10 mouse cellular contexts compared by ENCODE assay signal in the genomic region with DNA sequence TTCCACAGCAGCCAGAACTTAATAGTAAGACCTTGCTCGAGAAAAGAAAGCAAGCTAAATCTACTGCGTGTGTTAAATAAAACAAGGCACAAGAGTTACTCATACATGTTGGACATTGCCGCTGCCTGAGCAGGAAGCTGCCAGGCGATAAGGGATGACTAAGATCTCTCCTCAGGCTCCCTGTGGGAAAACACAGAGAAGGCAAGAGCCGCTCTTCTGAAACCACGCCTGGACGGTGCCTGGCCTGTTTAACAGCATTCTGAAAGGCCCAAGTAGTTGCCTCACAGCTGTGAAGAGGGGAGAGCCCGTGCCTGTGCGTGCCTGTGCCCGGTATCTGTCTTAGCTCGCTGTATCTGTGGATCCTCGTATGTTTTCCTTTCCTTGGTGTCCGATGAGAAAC. TPM values are rescaled to one million over a fixed set of nuclear protein-coding genes. Genes with fewer than 3 reads are reported as not detected.
DNase-seq lines count a peak whose midpoint lies in the region; ATAC-seq and TF ChIP-seq lines count a peak whose summit lies in the region.
"Had no signal": no experiment of that assay in that cellular context is flagged by ENCODE, and none has a peak within 500 bp of the region (broad histone marks: within the 10 kb centered on the region; RNA-seq: fewer than 3 reads in every experiment).

No protein-coding gene starts in this region.

- no peak overlapping the region for H3K4me3 ChIP-seq in heart, embryonic 13.5 days
- no peak overlapping the region for H3K4me3 ChIP-seq in layer of hippocampus, adult 2 months
- H3K4me3 ChIP-seq: midbrain, embryonic 12.5 days had no signal

- 28% methylated on average over 13 of the region's 13 CpGs for WGBS in heart, embryonic 13.5 days

- peak; percentile 20 for DNase-seq in gastrocnemius, postnatal 25 days
- DNase-seq in gastrocnemius, postnatal 10 days = no peak
- peak; percentile 74 for DNase-seq in adrenal gland, adult 2 months
- DNase-seq in lung, postnatal 25 days (ENCODE audit: low spot score) = peak; percentile 85
- DNase-seq in thymus, postnatal 25 days = no peak
- no peak for DNase-seq in frontal cortex, postnatal 25 days (ENCODE audit: low spot score in 2 of 2)
- DNase-seq in layer of hippocampus, adult 2 months (ENCODE audit: low spot score in 2 of 2) = no peak
- DNase-seq: cerebellum, adult 9-10 months had no signal

- no peaks in the 10 kb centered on the region for H3K27me3 ChIP-seq in heart, embryonic 13.5 days (replicated peaks)
- H3K27me3 ChIP-seq: midbrain, embryonic 12.5 days had no signal

- TF ChIP-seq CTCF in layer of hippocampus, adult 2 months (conservative IDR thresholded peaks at IDR 0.05) = no peak

- peak overlapping the region; percentile 61 for H3K9ac ChIP-seq in heart, embryonic 13.5 days
- H3K9ac ChIP-seq: midbrain, embryonic 12.5 days had no signal

- ATAC-seq in heart, embryonic 13.5 days (ENCODE audit: extremely low read depth, insufficient number of reproducible peaks, low FRiP score, low TSS enrichment) = peak; percentile 42; the same call in 1 of the 2 replicates

- H3K27ac ChIP-seq in heart, embryonic 13.5 days (replicated peaks) = peak overlapping the region; percentile 71
- H3K27ac ChIP-seq in layer of hippocampus, adult 2 months = no peak overlapping the region
- H3K27ac ChIP-seq: midbrain, embryonic 12.5 days had no signal

- H3K9me3 ChIP-seq in heart, embryonic 13.5 days = no peaks in the 10 kb centered on the region
- H3K9me3 ChIP-seq: midbrain, embryonic 12.5 days had no signal

- no peaks in the 10 kb centered on the region for H3K36me3 ChIP-seq in heart, embryonic 13.5 days
- H3K36me3 ChIP-seq: midbrain, embryonic 12.5 days had no signal

- H3K4me1 ChIP-seq in heart, embryonic 13.5 days = peaks cover 49% of the 10 kb centered on the region
- H3K4me1 ChIP-seq: midbrain, embryonic 12.5 days had no signal

- peak overlapping the region; percentile 40 for H3K4me2 ChIP-seq in heart, embryonic 13.5 days
- H3K4me2 ChIP-seq: midbrain, embryonic 12.5 days had no signal

RNA-seq across cellular contexts. Expression of a gene that starts 17.2 kb away (rescaled TPM):
- total RNA-seq in gastrocnemius, postnatal 25 days (2021) = 10 to 100 TPM; 36.9 to 43.7 TPM
- total RNA-seq in gastrocnemius, postnatal 10 days (2021) = 10 to 100 TPM; 61.5 to 66.8 TPM
- 100 to 1,000 TPM; 171 to 203 TPM for total RNA-seq in adrenal gland, adult 2 months (2021)
- polyA plus RNA-seq in adrenal gland, adult 2 months (2012; rRNA removed) = 90.2 and 106 TPM in 2 replicates
- polyA plus RNA-seq in heart, embryonic 13.5 days (2015; fragmentation: Nextera tagmentation; extraction: Ambion mirVana) = 130 and 141 TPM in 2 replicates
- total RNA-seq in layer of hippocampus, adult 2 months (2021) = 10 to 100 TPM; 72.4 to 88.6 TPM

Comparison
In these comparisons a context has a peak if more than half of its experiments do, and no peak if none do; other contexts are left out.
1. DNase-seq: peak in gastrocnemius, postnatal 25 days (single experiment), adrenal gland, adult 2 months (single experiment) and lung, postnatal 25 days (single experiment); none in gastrocnemius, postnatal 10 days (single experiment), thymus, postnatal 25 days (single experiment), frontal cortex, postnatal 25 days (0 of 2) and layer of hippocampus, adult 2 months (0 of 2).